ENCODE assay signal across 9 mouse cellular contexts in the genomic region with DNA sequence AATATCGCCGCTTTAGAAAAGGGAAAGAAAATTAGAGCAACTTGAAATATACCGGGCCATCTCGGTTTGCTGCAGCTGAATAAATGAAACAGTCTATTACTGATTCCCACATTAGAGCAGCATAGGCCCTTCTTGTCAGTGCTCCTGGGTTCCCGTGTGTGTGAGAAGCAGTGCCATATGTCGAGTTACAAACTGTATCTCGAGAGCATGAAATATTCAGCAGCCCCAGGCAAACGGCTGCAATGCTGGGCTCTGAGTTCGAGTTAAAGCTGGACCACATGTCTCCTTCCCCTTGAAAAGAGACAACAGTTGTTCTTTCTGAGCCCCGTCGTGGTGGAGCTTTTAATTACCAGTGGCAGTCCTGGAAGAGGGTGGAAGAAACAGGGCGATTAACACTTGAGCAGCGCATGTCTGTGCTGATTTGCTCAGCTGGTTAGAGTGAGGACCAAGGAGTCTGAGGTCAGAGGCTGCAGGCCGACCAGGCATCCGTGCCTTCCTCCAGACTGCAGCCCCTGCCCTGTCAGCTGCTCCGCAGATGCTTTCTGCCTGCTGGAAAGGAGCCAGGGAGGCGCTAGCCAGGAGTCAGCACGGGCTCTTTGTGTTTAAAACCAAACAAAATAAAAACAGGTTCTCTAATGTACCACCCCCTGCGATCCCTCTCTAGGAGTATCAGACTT. TPM values are rescaled to one million over a fixed set of nuclear protein-coding genes. Genes with fewer than 3 reads are reported as not detected.
DNase-seq lines count a peak whose midpoint lies in the region; ATAC-seq and TF ChIP-seq lines count a peak whose summit lies in the region.
"Had no signal": no experiment of that assay in that cellular context is flagged by ENCODE, and none has a peak within 500 bp of the region (broad histone marks: within the 10 kb centered on the region; RNA-seq: fewer than 3 reads in every experiment).

No protein-coding gene starts in this region.

- peaks cover 15% of the 10 kb centered on the region for H3K4me1 ChIP-seq in kidney, embryonic 16.5 days (ENCODE audit: insufficient read depth, low read length)

- H3K9me3 ChIP-seq in kidney, embryonic 16.5 days (ENCODE audit: low read length): peaks cover 4% of the 10 kb centered on the region; the same call in 1 of the 2 replicates

- 0 out of 2 replicates have a peak, but pooled peaks cover 2% of the 10 kb centered on the region for H3K36me3 ChIP-seq in kidney, embryonic 16.5 days (ENCODE audit: insufficient read depth, low read length)
- no peaks in the 10 kb centered on the region for H3K36me3 ChIP-seq in myocyte (ENCODE audit: control insufficient read depth, insufficient read depth)

- peak; percentile 75 for ATAC-seq in kidney, embryonic 16.5 days (ENCODE audit: low FRiP score, low TSS enrichment)

- DNase-seq in cerebellum, postnatal 25 days: peak; percentile 41 to 62
- DNase-seq in cerebellum, adult 8-10 months: no peak
- peak; percentile 35 to 38 for DNase-seq in adrenal gland, postnatal 36 days
- DNase-seq in gastrocnemius, adult 18-20 months (ENCODE audit: low spot score): peak; percentile 24
- no peak for DNase-seq in thymus, adult 18-20 months
- no peak for DNase-seq in urinary bladder, postnatal 25 days (ENCODE audit: low spot score)

- H3K9ac ChIP-seq in kidney, embryonic 16.5 days (replicated peaks; ENCODE audit: low read length): no peak overlapping the region
- H3K9ac ChIP-seq: liver, embryonic 14.5 days had no signal

- H3K27ac ChIP-seq in kidney, embryonic 16.5 days (ENCODE audit: low read length): no peak overlapping the region
- H3K27ac ChIP-seq: liver, embryonic 14.5 days had no signal

- H3K4me2 ChIP-seq in kidney, embryonic 16.5 days (replicated peaks; ENCODE audit: low read depth, low read length): 0 out of 2 replicates have a peak overlapping the region, but pooled peaks have one; percentile 17
- no peak overlapping the region for H3K4me2 ChIP-seq in myocyte (ENCODE audit: low read depth)

- H3ac ChIP-seq in myocyte (ENCODE audit: control insufficient read depth, insufficient read length): no peak overlapping the region

- 35% methylated on average over 19 of the region's 19 CpGs for WGBS in kidney, embryonic 16.5 days

- no peaks in the 10 kb centered on the region for H3K79me2 ChIP-seq in myocyte (ENCODE audit: control insufficient read depth, insufficient read depth)

- TF ChIP-seq POLR2A in myocyte (IDR thresholded peaks at IDR 0.05; ENCODE audit: insufficient read length, low read depth): no peak

- no peak overlapping the region for H3K4me3 ChIP-seq in kidney, embryonic 16.5 days (ENCODE audit: low read length)
- no peak overlapping the region for H3K4me3 ChIP-seq in myocyte

- no peaks in the 10 kb centered on the region; the same call in 1 of the 2 replicates for H3K27me3 ChIP-seq in kidney, embryonic 16.5 days (ENCODE audit: insufficient read depth, low read length)
- no peaks in the 10 kb centered on the region for H3K27me3 ChIP-seq in myocyte (ENCODE audit: control insufficient read depth, insufficient read depth, insufficient read length)

TF ChIP-seq in myocyte, 11 proteins besides CTCF, POLR2A, EP300 and RAD21:
- TF ChIP-seq SRF (IDR thresholded peaks at IDR 0.05; ENCODE audit: control insufficient read depth, insufficient read length, low read depth) (no peak), USF1 (IDR thresholded peaks at IDR 0.05; ENCODE audit: low read depth) (no peak), MYOD1 (IDR thresholded peaks at IDR 0.05; ENCODE audit: control insufficient read depth in 1 of 3, insufficient read length in 2 of 3, low read depth in 2 of 3) (peak in 2 of 3 experiments; percentile 39 to 48), E2F4 (IDR thresholded peaks at IDR 0.05; ENCODE audit: insufficient read depth) (no peak), REST (IDR thresholded peaks at IDR 0.05; ENCODE audit: insufficient read depth, insufficient read length) (no peak), MYOG (IDR thresholded peaks at IDR 0.05; ENCODE audit: control insufficient read depth in 1 of 3, insufficient read depth in 1 of 3, insufficient read length in 2 of 3, low read depth in 2 of 3) (peak in 2 of 3 experiments; percentile 45 to 74)

RNA-seq across cellular contexts. Expression of a gene that starts 53.3 kb away (rescaled TPM):
- total RNA-seq in adrenal gland, postnatal 36 days (2021): 1 to 10 TPM; 3.7 to 4.6 TPM
- total RNA-seq in gastrocnemius, adult 18-20 months (2021): under 1 TPM; 0.46 to 0.81 TPM
- 37.1 and 38.8 TPM in 2 replicates for polyA plus RNA-seq in kidney, embryonic 16.5 days (2015; fragmentation: Nextera tagmentation; extraction: Ambion mirVana)
- polyA plus RNA-seq in myocyte (2012; fragmentation: generic; extraction: Trizol): 7.1 TPM

Comparison
In these comparisons a context has a peak if more than half of its experiments do, and no peak if none do; other contexts are left out.
1. DNase-seq: peak in cerebellum, postnatal 25 days (2 of 2), adrenal gland, postnatal 36 days (2 of 2) and gastrocnemius, adult 18-20 months (single experiment); none in cerebellum, adult 8-10 months (single experiment), thymus, adult 18-20 months (0 of 2) and urinary bladder, postnatal 25 days (single experiment).